Mouse (Mus musculus) left cerebral cortex, adult 9 months (tissue): ENCODE measurements at regions not wholly inside any gene's neighbourhood (a gene's known extent, or its start where the extent isn't known, plus 50 kb on each side); places are given as distances from the start of the nearest gene placed in this dataset.

Source experiments
- DNase-seq, 2 experiments: peaks; one replicate each; pipeline ENCODE4 v3.0.0; 2022; ENCODE audit warnings: low spot score in 2 of 2

DNA sequence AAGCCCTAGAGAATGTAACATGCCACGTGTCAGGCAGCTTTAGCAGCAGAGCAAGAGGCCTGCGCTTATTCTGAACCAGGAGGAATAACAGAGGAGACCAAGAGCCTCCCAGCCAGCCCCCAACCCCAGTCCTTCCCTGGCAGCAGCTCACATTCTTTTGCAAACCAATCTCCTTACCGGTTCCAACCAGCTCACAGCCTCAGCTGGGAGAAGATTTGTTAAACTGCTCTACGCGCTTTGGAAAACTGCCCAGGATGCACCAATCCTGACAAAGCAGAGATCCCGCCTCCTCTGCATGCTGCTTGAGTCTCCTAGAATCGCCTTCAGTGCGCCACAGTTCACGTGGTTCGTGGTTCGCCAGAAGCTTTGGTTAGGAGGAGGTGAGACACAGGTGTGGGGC, 51.8 kb downstream of the Gm9376 start:
- peak in 1 of 2 experiments; percentile 11 for DNase-seq

DNA sequence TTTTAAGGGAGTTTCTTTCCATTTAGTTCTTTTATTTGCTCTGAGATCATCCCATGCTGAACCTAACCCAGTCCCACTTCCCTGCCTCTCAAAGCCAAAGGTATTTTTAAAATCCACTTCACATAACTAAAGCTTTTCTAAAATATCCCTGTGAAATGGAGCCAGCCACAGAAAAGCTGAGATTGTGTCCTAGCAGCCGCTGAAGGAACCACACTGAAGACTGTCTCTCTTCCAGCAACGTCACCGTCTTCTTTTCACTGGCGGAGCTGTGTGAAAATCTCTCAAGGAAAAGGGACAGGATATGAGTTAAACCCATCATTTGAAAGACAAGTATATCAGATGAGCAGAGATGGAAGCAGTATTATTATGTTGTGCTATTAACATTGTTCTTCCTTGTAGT, 53.3 kb downstream of the Gm9376 start:
- peak in 1 of 2 experiments; percentile 7 for DNase-seq

DNA sequence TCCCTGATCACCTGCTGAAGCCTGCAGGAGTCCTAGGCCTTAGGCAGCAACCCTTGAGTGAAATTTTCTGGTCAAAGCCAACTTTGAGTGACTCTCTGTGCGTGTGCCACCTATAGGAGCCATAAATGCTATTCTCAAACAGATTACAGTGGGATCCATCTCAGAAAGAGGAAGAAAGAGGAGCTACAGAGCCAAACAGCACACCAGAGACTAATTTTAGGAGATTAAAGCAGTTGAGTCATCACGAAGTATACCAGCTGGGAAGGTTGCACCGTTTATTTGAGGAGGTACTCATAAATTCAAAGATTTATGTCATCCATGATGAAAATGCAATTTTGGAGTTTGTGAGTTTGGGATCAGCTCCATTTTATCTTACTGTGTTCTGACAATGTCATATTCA, 54.3 kb downstream of the Gm9376 start:
- no peak for DNase-seq

DNA sequence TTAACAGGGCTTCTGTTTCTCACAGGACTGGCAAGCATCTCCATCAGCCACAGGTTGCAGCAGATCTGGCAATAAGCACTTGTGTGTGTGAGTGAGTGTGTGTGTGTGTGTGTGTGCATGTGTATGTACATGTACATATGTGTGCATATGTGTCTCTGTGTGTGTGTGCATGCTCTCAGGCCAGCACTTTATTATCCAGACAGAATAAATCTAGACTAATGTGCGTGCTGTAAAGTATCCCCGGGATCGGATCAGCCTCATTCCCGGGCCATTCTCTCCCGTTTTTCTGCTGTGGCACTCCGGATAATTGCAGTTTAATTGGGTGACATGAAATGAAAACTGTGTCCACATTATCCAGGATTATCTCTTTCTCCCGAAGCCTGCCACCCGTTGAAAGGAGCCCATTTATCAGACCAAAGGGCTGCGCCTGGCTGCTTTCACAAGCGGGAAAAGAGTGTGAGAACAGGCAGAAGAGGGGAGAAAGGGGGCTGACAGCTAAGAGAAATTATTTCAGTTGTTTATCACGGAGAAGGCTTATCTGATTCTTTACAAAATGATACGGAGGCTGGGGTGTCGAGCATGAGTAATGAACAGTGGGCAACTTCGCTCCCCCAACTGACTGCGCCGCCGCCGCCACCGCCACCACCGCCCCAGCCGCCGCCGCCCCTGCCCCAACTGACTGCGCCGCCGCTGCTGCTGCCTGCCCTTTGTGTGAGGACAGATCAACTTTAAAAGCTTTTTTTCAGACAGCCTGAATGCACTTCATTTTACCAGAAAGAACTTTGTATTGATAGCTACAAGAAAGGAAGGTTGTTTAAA, 55.5 kb downstream of the Gm9376 start:
- no peak for DNase-seq

DNA sequence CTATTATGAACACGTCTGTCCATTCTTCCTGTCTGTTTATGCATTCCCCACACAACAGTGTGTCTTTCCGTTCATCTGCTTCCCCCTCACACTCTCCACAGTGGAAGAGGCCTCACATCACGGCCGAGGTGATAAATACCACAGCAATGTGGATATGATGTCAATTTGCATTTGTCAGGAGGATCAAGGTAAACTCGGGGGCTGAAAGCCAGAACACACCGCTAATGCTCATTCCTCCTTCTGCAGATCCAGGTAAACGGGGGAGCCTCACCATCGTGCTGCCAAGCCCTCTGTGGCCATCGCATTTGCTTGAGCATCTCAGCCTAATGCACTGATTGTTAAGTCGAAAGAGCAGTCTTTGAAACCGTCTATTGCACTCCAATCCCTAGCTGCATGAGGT, 56.1 kb downstream of the Gm9376 start:
- no peak for DNase-seq

DNA sequence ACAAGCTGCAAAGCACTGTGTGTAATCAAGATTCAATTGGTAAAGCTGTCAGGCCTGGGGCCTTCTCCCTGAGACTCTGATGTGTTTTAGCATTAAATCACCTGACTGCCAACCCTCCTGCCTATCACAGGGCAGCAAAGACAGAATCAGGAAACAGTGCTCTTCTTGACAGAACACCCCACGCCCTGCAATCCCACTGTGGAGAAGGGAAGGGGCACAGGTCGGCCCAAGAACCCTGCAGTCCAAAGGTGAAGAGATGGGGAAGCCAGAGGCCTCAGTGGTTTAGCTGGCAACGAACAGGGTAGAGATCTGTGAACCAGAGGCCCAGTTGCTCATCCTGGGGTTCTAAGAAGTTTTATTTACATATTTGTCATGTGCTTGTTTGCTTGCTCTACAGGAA, 71.3 kb downstream of the Gm9376 start:
- no peak for DNase-seq

DNA sequence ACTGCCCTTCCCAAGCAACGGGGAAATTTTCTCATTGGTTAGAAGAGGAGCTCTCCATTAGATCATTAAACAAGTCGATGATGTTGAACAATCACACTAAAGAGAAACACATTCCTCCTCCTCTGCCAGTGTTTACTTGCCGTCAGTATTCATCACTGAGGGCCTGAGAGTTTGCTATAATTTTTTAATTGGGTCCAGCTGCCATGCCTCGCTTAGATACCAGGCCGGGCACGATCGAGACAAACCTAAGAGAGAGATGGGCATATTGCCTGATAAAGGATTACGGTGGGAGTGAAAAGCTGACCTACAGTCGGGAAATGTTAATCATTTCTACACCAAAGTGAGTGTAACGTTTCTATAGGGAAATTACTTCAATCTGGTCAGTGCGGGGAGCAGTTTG, 96.2 kb downstream of the Gm9376 start:
- DNase-seq: no peak

DNA sequence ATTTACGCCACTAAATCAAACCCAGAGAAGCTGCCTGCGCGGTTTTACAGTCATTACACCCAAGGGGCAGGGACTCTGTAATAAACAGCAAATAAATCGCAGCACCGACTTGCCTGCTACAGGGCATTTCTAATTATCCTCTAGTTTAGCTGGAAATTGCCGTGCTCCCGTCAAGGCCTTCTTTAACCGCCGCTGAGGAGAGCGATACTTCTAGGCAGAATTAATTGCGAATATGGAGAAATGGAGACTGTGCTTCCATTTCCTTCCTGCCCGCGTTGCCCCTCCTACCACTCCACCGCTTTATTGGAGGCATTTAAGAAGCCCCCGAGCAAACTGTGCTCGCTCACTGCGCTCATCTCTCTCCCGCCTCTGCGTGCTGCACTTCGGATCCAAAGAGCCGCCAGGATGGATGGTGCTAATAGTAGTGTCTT, 96.6 kb downstream of the Gm9376 start:
- DNase-seq: no peak

DNA sequence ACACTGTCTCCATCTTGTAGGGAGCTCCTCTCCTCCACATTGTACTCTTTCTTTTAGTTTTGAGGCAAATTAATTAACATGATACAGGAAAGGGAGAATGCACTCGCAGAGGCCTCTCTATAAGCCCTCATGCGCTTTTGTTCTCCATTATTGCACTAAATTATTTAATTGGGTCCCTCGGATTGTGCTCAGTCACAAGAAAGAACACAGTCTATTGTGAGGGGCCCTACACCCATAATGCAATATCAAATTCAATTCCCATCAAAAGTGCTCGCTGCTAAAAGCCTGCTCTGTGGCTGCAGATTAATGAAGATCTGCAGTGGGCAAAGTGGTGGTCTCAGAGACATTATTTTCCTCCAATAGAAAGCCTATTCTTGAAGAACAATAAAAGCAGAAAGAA, 99.8 kb downstream of the Gm9376 start:
- DNase-seq: no peak

DNA sequence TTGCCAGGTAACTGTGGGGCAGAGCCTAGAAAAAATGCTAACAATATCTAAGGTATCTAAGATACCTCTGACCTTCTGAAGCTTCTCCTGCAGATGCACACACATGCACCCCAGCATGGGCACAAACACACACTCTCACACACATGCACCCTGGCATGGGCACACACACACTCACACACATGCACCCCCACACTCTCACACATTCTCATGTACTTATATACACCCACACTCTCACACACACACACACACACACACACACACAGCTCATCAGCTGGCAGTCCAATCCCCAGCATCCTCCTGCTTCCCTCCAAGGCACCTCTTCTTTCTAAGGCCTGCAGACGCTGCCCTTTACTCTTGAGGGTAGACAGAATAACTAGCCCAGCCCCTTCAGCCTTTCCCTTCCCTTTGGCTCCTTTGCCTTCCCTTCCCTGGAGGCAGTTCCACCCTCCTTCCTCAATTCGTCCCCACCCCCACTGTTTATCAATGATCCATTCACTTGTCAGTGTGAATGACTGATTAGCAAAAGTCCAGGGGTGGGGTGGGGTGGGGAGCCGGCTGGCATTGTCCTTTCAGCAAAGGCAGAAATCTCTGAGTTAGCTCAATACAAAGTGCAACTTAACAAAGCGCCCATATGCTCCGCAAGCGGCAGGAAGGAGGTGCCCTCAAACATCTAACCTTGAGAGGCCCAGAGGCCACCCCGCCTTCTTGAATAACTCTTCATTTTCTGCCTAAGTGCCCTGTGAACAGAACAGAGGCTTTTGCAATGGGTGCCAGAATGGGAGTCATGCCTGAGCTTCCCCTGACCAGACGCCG, 102.1 kb downstream of the Gm9376 start:
- DNase-seq: no peak

DNA sequence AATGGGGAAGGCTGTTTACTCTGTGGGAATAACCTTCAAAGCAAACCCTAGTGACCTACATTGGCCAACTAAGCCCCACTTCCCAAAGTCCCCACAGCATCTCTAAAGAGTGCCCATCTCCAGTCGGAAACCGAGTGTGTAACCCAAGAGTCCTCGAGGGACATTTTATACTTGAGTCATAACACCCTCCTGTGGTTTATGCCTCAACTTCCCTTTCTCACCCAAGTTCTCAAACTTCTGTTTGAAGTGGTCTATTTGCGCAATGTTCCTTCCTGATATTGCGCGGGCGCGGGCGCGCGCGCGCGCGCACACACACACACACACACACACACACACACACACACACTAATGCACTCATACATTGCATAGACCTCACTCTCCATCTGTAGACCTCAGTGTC, 104.6 kb downstream of the Gm9376 start:
- no peak for DNase-seq

DNA sequence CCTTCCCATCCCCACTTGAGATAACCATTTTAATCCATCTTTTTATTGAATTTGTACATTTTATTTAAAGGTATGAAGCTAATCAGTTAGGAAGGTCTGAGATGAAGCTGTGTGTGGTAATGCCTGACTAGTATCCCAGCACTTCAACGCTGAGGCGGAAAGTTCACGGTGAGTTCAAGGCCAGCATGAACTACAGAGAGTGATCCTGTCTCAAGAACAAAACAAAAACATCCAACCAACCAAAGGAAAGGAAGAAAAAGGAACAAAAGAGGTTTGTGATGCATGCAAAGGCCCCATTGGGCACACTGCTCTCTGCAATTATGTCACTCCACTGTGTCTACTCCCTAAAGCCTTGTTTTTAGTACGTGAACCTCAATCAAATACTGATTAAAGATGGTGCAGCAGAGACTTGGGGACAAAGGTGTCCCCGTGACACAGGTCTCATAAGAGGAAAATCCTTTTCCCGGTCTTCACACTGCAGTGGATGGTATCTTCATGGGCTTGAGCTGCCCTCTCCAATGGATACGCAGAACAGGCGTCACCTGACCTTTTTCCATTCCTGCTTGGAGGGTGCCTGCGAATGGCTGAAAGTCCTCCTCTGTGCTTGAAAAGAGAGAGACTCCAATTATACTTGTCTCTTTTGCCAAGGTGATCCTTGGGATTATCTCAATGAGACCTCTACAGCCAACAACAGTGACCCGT, 108.2 kb downstream of the Gm9376 start:
- DNase-seq: no peak

DNA sequence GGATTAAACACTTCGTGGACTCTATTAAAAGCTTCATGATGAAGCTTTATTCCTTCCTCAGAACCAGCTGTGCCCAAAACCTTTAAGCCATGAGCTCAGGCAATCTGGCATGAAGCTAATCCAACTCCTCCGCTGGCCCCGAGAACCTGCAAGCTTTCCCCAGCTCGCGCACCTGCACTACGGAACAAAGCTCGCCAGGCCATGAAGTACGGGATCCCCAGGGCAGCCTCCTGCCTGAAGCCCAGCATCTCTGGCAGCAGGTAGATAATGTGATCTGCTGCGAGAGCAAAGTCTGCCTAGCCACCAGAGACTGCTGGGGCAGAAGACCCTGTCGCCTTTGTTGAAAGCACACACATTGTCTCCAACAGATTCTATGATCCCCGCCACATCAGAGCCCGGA, 108.9 kb downstream of the Gm9376 start:
- no peak for DNase-seq

DNA sequence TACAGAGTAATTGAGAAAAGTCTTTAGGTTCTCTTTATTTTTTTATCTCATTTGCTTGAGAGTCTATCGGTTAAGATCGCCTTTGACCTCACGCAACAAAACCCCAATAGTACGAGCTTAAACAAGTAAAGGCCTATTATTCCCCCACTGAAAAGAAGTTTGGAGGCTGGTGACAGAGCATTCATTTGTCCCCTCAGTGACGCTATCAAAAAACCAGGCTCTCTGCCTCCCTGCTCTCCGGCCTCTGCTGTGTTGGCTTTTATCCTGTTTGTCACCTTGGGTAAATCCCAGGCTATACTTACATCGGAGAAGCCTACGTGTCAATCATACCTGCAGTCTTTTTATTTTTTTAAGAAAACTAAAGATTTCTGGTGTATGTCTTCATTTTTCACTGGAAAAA, 112.9 kb downstream of the Gm9376 start:
- no peak for DNase-seq

DNA sequence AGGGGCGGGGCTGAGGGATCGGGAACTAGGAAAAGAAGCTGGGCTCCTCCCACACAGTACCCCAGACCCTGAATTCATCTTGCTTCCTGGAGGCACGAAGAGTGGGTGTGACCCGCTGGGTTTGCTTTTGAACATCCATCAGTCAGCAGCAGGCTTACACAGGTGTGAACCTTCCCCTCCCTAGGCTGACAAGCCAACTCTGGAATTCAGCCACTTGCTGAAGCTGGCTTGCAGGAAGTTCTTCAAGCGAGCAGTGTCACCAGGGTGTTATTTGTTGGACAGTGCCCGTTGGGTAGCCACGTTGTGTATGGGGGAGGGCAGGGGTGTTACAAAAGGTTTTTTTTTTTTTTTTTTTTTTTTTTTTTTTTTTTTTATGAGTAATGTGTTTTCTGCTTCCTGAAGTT, 118.8 kb downstream of the Gm9376 start:
- DNase-seq: no peak

DNA sequence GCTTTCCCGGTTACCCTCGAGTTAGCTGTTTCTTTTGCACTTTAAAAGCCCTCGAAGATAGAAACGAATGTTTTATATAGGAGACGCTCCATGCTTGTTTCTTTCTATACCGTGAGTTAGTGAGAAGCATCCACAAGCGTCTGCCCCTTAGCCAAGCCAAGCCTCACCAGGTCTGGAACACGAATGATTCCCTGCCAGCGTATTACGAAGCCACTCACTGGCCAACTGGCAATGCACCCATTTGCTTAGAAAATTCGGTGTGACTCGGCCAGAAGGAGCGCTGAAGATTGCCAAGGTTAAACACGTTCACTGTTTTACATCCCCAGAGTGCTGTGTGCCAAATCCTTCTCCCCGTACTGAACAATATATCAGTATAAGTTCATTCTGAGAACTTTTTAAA, 121.3 kb downstream of the Gm9376 start:
- no peak for DNase-seq

DNA sequence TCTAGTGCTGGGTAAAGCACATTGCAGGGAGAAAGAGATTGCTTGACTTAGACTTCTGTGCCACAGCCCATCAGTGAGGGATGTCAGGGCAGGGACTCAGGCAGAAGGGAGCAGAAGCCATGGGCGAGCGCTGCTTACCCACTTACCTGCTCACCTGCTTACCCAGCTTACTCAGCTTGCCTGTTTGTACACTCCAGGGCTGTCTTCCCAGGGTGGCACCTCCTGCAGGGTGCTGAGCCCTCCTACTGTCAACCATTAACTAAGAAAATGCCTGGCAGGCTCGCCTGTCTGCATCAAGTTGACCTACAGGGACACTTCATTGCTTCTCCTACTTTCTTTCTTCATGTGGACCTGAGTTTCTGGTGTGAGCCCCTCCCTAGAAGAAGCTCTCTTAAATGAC, 124.0 kb downstream of the Gm9376 start:
- no peak for DNase-seq

DNA sequence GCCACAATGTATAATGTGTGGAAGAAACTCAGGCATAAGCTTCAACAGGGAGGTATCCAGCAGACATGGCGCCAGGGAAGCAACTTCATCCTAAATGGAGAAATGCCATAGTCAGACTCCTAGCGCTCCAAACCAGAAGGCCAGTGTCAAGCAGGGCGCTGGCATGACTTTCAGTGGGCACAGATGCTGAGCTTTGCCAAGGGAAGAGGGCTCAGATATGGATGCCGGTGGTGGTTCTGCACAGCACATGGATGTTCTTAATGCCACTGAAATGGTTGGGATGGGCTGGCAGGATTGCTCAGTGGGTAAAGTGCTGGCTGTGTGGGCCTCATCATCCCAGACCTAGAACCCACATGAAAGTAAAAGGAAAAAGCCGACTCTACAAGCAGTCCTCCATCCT, 124.8 kb downstream of the Gm9376 start:
- DNase-seq: no peak

DNA sequence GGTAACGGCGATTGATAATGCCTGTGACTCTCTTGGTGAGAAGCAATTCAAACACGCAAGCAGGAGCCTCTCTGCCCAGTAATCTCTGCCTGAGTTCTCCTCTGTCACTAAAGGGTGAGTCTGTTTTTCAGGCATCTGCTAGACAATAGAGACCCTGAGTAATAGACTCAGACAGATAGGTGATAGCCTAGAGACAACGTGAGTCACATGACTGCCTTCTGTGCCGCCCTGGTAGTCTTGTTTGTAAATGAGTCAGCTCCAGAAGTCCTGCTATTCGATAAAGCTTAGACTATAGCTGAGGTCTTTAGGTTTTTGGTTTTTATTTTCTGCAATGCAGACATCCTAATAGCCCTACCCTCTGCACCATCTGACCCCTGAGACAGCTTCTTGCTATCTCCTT, 126.9 kb downstream of the Gm9376 start:
- no peak for DNase-seq

DNA sequence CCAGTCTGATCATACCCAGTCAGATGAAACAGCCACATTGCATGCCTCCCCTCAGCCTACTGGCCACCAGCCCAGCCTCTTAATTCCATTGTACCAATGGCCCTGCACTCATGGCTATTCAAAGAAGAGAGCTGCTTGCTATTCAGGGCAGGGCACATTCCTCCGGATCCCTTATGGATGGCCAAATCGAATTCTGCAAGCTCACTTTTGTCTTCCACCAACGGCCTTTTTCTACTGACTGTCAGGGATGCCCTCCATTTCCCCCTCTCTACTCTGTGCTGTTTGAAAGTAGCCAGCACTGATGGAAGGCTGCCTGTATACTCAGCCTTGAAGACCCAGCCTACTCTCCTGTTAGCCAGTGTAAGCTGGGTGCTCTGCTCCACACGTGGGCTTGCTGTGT, 147.5 kb downstream of the Gm9376 start:
- no peak for DNase-seq

DNA sequence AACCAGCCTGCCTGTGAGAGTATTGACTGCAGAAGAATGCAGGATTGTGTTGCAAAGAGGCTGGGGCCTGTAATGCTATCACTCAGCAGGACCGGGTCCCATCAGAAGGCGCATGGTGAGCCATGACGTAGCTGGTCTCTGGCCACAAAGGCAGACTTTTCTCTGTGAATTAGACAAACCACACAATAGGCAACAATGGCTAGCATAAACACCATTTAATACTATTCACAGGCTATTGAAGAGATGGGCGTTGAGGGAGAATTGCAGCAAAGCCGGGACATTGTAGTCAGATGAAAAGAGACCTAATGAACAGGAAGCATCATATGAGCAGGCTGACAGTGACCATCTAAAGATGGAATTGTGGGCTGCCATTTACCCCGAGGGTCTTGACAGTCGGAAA, 149.4 kb downstream of the Gm9376 start:
- DNase-seq: no peak

DNA sequence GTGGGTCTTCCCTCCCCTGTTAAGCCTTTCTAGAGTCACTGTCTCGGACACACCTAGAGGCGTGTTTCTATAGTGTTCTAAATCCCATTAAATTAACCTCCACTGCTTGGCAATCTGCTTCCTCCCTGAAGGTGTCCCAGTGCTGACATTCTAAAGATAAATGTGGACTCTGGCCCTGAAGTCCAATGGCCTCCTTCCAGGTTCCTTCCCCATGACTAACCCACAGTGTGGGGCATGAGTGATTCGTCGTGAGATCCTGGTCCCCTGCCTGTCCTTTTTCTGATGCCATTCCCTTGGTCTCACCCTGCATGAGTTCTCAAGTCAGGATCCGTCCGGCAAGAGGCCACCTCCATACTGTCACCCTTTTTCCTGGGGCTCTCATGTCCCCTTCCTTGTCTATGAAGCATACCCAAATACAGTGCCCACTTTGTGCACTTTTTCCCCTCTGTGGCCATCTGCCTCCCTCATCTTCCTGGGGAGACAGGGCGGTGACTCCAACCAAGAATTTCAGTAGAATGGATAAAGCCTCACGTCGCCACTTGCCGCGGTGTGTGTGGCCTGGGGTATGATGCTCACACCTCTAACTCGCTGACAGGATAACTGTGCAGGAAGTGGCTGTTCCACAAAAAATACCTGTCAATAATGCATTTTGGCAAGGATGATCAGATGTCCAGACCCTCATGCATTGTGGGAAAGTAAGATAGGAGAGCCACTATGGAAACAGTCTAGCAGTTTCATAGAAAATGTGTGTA, 152.9 kb downstream of the Gm9376 start:
- DNase-seq: no peak
